Mouse (Mus musculus) liver, postnatal 0 days (tissue): ENCODE results near the gene Fam217b. TPM values are rescaled to one million over a fixed set of nuclear protein-coding genes. Genes with fewer than 3 reads are reported as not detected.

ENCODE experiments used
- ATAC-seq: fragments of 200-750 bp; cut with Nextera tagmentation; 2 replicates; pipeline ENCODE4 v1.8.0; 2017; ENCODE audit warnings: mild to moderate bottlenecking, moderate library complexity
- DNase-seq: peaks from one replicate; pipeline ENCODE4 v3.0.0-alpha.2; 2016
- H3K27ac ChIP-seq: fragments of 300-500 bp; sonication (generic); 2 replicates; pipeline ENCODE4 v1.5.1; 2014; ENCODE audit warnings: antibody characterized with exemption, moderate library complexity, mild to moderate bottlenecking, low read depth
- H3K27me3 ChIP-seq: fragments of 300-500 bp; sonication (generic); 2 replicates; pipeline ENCODE4 v1.6.1; 2014; ENCODE audit warnings: low read length, control low read depth, mixed read lengths; ENCODE audit not compliant: insufficient read depth
- H3K36me3 ChIP-seq: fragments of 300-500 bp; sonication (generic); replicated peaks from 2 replicates; pipeline ENCODE4 v1.6.1; 2014; ENCODE audit warnings: mild to moderate bottlenecking, control low read depth, low read length, moderate library complexity, mixed read lengths; ENCODE audit not compliant: insufficient read depth
- H3K4me1 ChIP-seq: fragments of 300-500 bp; sonication (generic); 2 replicates; pipeline ENCODE4 v1.6.1; 2014; ENCODE audit warnings: antibody characterized with exemption, mild to moderate bottlenecking, control low read depth; ENCODE audit not compliant: insufficient read depth
- H3K4me2 ChIP-seq: fragments of 300-500 bp; sonication (generic); 2 replicates; pipeline ENCODE4 v1.6.1; 2014; ENCODE audit warnings: low read depth, mild to moderate bottlenecking, low read length, moderate library complexity, mixed read lengths
- H3K4me3 ChIP-seq: fragments of 300-500 bp; sonication (generic); 2 replicates; pipeline ENCODE4 v1.5.1; 2014; ENCODE audit warnings: low read depth, low read length
- H3K9ac ChIP-seq: fragments of 300-500 bp; sonication (generic); replicated peaks from 2 replicates; pipeline ENCODE4 v1.6.1; 2014; ENCODE audit warnings: mild to moderate bottlenecking, moderate library complexity
- H3K9me3 ChIP-seq: fragments of 300-500 bp; sonication (generic); 2 replicates; pipeline ENCODE4 v1.6.1; 2016; ENCODE audit warnings: mild to moderate bottlenecking, control low read depth, low read length, mixed read lengths
- CTCF ChIP-seq: sonication (generic); IDR thresholded peaks from 2 replicates; pipeline ENCODE4 v1.5.1; 2016; ENCODE audit warnings: antibody characterized with exemption, low read depth
- EP300 ChIP-seq: IDR thresholded peaks from 2 replicates; pipeline ENCODE4 v1.6.1; 2016; ENCODE audit warnings: antibody characterized with exemption, low read depth, mild to moderate bottlenecking
- WGBS: fragments of 180-500 bp; shearing (Covaris S2); extraction: QIAGEN DNeasy Blood & Tissue Kit; methylation state at CpG from one replicate; pipeline ENCODE4 v1.1.7; 2014; ENCODE audit not compliant: insufficient replicate concordance; 5-methylcytosine and 5-hydroxymethylcytosine counted together
- polyA plus RNA-seq: library from polyadenylated mRNA; unstranded; fragments of >200 nt; fragmentation: Nextera tagmentation; extraction: Ambion mirVana; gene quantifications from 2 replicates; pipeline ENCODE4 v1.2.1, GENCODE M21; 2015

Gene Fam217b
- polyA plus RNA-seq, 1 experiment from 2014 or later = 1.3 TPM

DNA sequence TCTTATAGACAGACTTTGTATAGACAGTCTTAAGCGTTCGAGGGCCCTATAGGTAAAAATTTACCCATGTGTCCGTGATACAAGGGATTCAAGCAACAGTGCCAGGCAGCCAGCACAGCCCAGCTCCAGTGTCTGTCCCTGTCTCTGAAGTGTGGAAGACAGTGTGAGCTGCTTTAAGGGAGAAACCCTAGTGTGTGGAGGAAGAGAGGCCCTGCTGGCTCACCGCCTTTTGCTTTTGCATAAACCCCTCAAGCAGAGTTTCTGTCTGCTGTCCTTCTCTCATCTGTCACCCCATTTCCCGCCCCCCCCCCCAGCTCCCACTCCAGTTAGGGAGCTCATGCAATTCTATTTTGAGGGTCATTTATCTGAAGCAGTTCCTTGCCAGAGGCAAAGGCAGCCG lies 7.3 kb downstream of the Fam217b start:
- no peak for TF ChIP-seq CTCF
- no peak for TF ChIP-seq EP300
- H3K27me3 ChIP-seq = no peaks in the 10 kb centered on the region
- no peak overlapping the region for H3K9ac ChIP-seq
- H3K9me3 ChIP-seq = no peaks in the 10 kb centered on the region
- DNase-seq (peak; percentile 10), ATAC-seq (no peak)
- no peaks in the 10 kb centered on the region for H3K36me3 ChIP-seq
- no peaks in the 10 kb centered on the region for H3K4me1 ChIP-seq
- H3K4me3 ChIP-seq = no peak overlapping the region
- 65% methylated on average over 6 of the region's 6 CpGs for WGBS
- no peak overlapping the region for H3K27ac ChIP-seq
- no peak overlapping the region for H3K4me2 ChIP-seq

DNA sequence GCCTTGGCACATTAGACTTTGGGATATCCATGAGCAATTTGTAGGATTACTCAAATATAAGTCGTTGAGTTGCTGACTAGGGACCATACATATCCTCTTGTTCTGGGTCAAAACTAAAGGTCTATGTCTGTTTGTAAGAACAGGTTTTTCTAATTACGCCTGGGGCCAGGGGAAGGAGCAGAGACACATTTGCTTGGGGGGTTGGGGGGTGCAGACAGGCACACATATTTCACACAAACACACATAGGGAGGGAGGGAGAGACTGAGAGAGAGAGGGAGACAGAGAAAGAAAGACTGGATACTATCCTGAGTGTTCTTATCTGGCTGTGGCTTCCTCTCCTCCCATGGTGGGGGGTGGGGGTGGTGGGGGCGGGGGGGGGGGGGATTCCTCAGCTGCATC lies 7.9 kb downstream of the Fam217b start:
- ATAC-seq = no peak
- DNase-seq = peak; percentile 4
- Histone ChIP-seq H3K9ac (no peak overlapping the region), H3K27me3 (no peaks in the 10 kb centered on the region), H3K4me3 (no peak overlapping the region), H3K4me2 (no peak overlapping the region), H3K27ac (no peak overlapping the region), H3K4me1 (no peaks in the 10 kb centered on the region), H3K36me3 (no peaks in the 10 kb centered on the region), H3K9me3 (no peaks in the 10 kb centered on the region)
- TF ChIP-seq EP300 (no peak), CTCF (no peak)
- whole genome bisulfite sequencing = 37% methylated on average over 3 of the region's 3 CpGs

DNA sequence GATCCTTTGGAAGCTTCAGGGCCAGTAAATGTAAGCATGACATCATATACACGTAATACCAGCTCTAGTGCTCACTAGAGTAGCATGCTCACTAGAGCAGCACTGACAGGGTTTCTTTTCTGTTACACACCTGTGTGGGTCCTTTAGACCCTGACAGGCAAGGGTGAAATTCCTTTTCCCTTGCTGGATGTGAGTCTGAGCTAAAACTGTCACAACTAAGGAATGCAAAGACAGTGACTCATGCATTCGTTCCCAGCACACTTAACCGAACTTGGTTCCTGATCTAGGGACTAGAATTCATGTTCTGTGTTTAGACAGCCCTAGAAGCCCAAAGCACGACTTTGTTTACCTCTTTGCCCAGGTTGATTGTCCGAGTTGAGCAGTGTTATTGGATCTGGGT lies 8.9 kb downstream of the Fam217b start:
- WGBS = 67% methylated on average over 5 of the region's 5 CpGs
- no peak for TF ChIP-seq EP300

DNA sequence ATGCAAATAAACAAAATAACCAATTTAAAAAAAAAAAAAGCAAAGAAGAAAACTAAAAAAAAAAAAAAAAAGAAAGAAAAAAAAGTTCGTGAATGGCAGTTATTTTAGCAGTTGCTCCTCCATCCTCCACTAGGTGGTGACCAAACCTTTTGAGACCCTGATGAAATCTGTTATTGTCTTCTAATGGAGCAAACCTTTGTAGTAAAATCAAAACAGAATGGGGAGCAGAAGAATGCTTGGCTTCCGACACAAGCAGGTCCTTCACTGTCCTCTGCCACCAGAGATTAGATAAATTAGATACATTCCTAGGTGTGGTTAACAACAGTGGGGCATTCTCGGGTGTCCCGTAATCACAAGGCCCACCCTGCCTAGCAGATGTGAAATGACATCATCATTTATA lies 11.9 kb downstream of the Fam217b start:
- H3K4me2 ChIP-seq = no peak overlapping the region
- H3K36me3 ChIP-seq = no peaks in the 10 kb centered on the region
- WGBS = 39% methylated on average over 4 of the region's 4 CpGs
- DNase-seq = peak; percentile 13
- TF ChIP-seq EP300 (no peak), CTCF (peak; percentile 57)
- no peaks in the 10 kb centered on the region for H3K27me3 ChIP-seq
- no peak overlapping the region for H3K9ac ChIP-seq
- H3K9me3 ChIP-seq = no peaks in the 10 kb centered on the region
- no peak overlapping the region for H3K4me3 ChIP-seq
- no peak overlapping the region for H3K27ac ChIP-seq
- no peak for ATAC-seq
- H3K4me1 ChIP-seq = 0 out of 2 replicates have a peak, but pooled peaks cover 3% of the 10 kb centered on the region

More for the DNA sequence above, 8.9 kb downstream of the Fam217b start:
- H3K36me3 ChIP-seq = no peaks in the 10 kb centered on the region
- H3K27ac ChIP-seq = no peak overlapping the region
- no peak overlapping the region for H3K4me3 ChIP-seq
- DNase-seq = peak; percentile 2
- ATAC-seq = no peak
- H3K9me3 ChIP-seq = no peaks in the 10 kb centered on the region
- no peak overlapping the region for H3K4me2 ChIP-seq
- no peak overlapping the region for H3K9ac ChIP-seq
- H3K27me3 ChIP-seq = no peaks in the 10 kb centered on the region
- no peaks in the 10 kb centered on the region for H3K4me1 ChIP-seq

DNA sequence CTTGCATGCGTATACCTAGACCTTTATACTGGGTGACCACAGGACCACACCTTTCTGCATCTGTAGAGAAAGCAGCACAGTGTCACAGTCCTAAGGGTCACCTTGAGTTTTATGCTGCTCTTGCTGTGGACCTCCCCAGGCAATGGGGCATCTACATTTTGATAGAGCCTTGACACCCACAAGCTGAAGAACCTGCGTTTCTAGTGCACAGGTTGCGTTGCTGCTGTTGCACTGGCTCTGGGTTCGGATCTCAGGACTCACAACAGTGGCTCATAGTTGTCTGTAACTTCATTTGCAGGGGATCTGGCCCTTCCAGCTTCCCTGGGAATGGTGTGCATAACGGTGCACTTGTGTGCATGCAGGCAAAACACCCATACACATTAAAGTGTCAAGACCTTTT lies 12.9 kb downstream of the Fam217b start:
- ATAC-seq = no peak
- 0 out of 2 replicates have a peak, but pooled peaks cover 3% of the 10 kb centered on the region for H3K4me1 ChIP-seq
- no peaks in the 10 kb centered on the region for H3K27me3 ChIP-seq
- no peak overlapping the region for H3K4me2 ChIP-seq
- DNase-seq = no peak
- no peak for TF ChIP-seq EP300
- TF ChIP-seq CTCF = no peak
- no peaks in the 10 kb centered on the region for H3K36me3 ChIP-seq
- H3K27ac ChIP-seq = no peak overlapping the region
- 75% methylated on average over 5 of the region's 5 CpGs for WGBS
- H3K4me3 ChIP-seq = no peak overlapping the region
- H3K9ac ChIP-seq = no peak overlapping the region
- no peaks in the 10 kb centered on the region for H3K9me3 ChIP-seq

DNA sequence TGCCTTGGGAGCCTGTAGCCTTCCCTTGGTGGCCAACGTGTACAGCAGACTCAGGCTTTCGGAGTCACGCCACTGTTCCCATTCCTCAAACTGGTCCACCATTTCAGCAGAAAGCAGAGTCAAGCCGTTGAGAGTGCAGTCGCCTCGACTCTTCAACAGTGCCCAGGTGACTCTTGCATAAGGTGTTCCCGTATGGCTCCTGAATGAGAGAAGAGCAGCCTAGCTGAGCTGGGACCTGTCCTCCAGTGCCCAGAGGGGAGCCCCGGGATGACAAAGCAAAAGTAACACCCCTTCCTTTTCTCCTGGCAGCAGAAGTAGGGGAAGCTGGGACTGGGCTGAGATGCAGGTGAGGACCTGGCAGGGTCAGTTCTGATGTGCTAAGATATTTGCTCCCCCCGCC lies 13.9 kb downstream of the Fam217b start:
- Histone ChIP-seq H3K9ac (no peak overlapping the region), H3K4me2 (no peak overlapping the region), H3K36me3 (no peaks in the 10 kb centered on the region), H3K27ac (no peak overlapping the region), H3K9me3 (no peaks in the 10 kb centered on the region), H3K27me3 (no peaks in the 10 kb centered on the region), H3K4me3 (no peak overlapping the region), H3K4me1 (0 out of 2 replicates have a peak, but pooled peaks cover 3% of the 10 kb centered on the region)
- ATAC-seq (no peak), DNase-seq (no peak)
- no peak for TF ChIP-seq EP300
- no peak for TF ChIP-seq CTCF
- WGBS = 59% methylated on average over 9 of the region's 9 CpGs

DNA sequence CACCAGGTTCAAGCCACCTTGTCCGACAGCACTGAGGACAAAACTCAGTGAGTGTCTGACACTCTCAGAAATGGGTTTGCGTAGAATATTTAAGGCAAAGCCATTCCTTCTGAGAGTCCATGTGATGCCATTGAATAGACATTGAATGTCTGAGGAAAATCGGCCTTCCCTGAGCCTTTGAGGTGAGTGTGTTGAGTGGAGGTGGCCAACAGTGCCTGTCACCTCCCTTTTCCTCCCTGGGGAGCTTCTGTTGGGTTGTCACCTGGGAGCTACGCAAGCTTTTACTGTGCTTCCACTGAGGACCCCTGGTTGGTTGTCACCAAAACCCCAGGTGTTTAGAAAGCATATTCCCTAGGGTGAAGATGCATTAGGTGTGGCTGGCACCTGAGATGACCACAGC lies 14.4 kb downstream of the Fam217b start:
- H3K4me2 ChIP-seq = no peak overlapping the region
- no peak overlapping the region for H3K27ac ChIP-seq
- H3K4me1 ChIP-seq = 0 out of 2 replicates have a peak, but pooled peaks cover 3% of the 10 kb centered on the region
- WGBS = 75% methylated on average over 4 of the region's 4 CpGs
- ATAC-seq (no peak), DNase-seq (no peak)
- no peaks in the 10 kb centered on the region for H3K9me3 ChIP-seq
- no peak for TF ChIP-seq CTCF
- no peak for TF ChIP-seq EP300
- H3K27me3 ChIP-seq = no peaks in the 10 kb centered on the region
- no peak overlapping the region for H3K4me3 ChIP-seq
- H3K36me3 ChIP-seq = no peaks in the 10 kb centered on the region
- no peak overlapping the region for H3K9ac ChIP-seq
